Mouse (Mus musculus) forebrain, embryonic 13.5 days (tissue): Measurements from ENCODE around the gene Cd300ld. TPM values are rescaled to one million over a fixed set of nuclear protein-coding genes. Genes with fewer than 3 reads are reported as not detected.

Experiments used
- ATAC-seq: fragments of 200-750 bp; cut with Nextera tagmentation; 2 replicates; pipeline ENCODE4 v1.8.0; 2017
- H3K27ac ChIP-seq: fragments of 300-500 bp; sonication (generic); 2 replicates; pipeline ENCODE4 v1.5.1; 2015; ENCODE audit warnings: inconsistent platforms, mild to moderate bottlenecking, moderate library complexity
- H3K27me3 ChIP-seq: fragments of 300-500 bp; sonication (generic); 2 replicates; pipeline ENCODE4 v1.6.1; 2015; ENCODE audit warnings: mild to moderate bottlenecking, inconsistent platforms
- H3K36me3 ChIP-seq: fragments of 300-500 bp; sonication (generic); 2 replicates; pipeline ENCODE4 v1.6.1; 2015; ENCODE audit warnings: mild to moderate bottlenecking, inconsistent platforms; ENCODE audit not compliant: poor library complexity, severe bottlenecking
- H3K4me1 ChIP-seq: fragments of 300-500 bp; sonication (generic); 2 replicates; pipeline ENCODE4 v1.6.1; 2015; ENCODE audit warnings: inconsistent platforms
- H3K4me2 ChIP-seq: fragments of 300-500 bp; sonication (generic); 2 replicates; pipeline ENCODE4 v1.6.1; 2015; ENCODE audit warnings: inconsistent platforms, mild to moderate bottlenecking, moderate library complexity
- H3K4me3 ChIP-seq: fragments of 300-500 bp; sonication (generic); 2 replicates; pipeline ENCODE4 v1.5.1; 2015; ENCODE audit warnings: mild to moderate bottlenecking, inconsistent platforms
- H3K9ac ChIP-seq: fragments of 300-500 bp; sonication (generic); 2 replicates; pipeline ENCODE4 v1.6.1; 2015; ENCODE audit warnings: mild to moderate bottlenecking, inconsistent platforms
- H3K9me3 ChIP-seq: fragments of 300-500 bp; sonication (generic); replicated peaks from 2 replicates; pipeline ENCODE4 v1.6.1; 2016; ENCODE audit warnings: inconsistent platforms
- whole genome bisulfite sequencing: fragments of 180-500 bp; shearing (Covaris S2); methylation state at CpG from one replicate; pipeline ENCODE4 v1.1.7; 2015; 5-methylcytosine and 5-hydroxymethylcytosine counted together
- polyA plus RNA-seq: library from polyadenylated mRNA; unstranded; fragments of >200 nt; fragmentation: Nextera tagmentation; extraction: Ambion mirVana; gene quantifications from 2 replicates; pipeline ENCODE4 v1.2.1, GENCODE M21; 2015

The Cd300ld gene
- polyA plus RNA-seq, 1 experiment from 2014 or later = not detected

DNA sequence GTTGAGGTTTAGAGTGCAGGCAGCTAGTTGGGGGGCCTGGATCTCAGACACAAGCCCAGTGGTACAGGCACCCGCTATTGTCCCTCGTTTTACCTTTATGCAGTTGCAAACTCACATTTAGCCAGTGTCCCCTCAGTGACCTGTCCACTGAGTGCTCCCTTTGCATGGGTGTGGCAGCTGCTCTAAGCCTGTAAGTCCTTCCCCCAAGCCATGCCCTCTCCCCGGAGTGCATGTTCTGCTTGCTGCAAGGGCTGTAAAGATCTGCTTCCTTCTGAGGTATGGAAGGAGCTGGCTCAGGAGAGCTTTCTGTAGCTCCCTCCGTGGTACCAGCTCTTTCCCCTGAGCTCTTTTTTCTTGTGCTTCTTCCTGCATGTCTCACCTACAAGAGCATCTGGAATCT lies 56.1 kb downstream of the Cd300ld start:
- no peak overlapping the region for H3K4me3 ChIP-seq
- no peaks in the 10 kb centered on the region for H3K36me3 ChIP-seq
- no peaks in the 10 kb centered on the region for H3K4me1 ChIP-seq
- H3K9me3 ChIP-seq = no peaks in the 10 kb centered on the region
- no peak for ATAC-seq
- H3K9ac ChIP-seq = no peak overlapping the region
- H3K27ac ChIP-seq = no peak overlapping the region
- no peaks in the 10 kb centered on the region for H3K27me3 ChIP-seq
- WGBS = 78% methylated on average over 4 of the region's 4 CpGs
- H3K4me2 ChIP-seq = no peak overlapping the region

Other genes starting within 250 kb of the Cd300ld start
- gene Kif19a, start 224.5 kb downstream of the Cd300ld start, polyA plus RNA-seq = 0.36 and 1.3 TPM in 2 replicates
- 25.8 and 27.1 TPM in 2 replicates for gene Btbd17, start 194.0 kb downstream of the Cd300ld start, polyA plus RNA-seq
- gene Gpr142, start 191.0 kb downstream of the Cd300ld start, polyA plus RNA-seq = not detected in 2 replicates
- gene Gprc5c, start 138.8 kb downstream of the Cd300ld start, polyA plus RNA-seq = 4.6 and 5.0 TPM in 2 replicates
- gene Cd300a, start 99.9 kb downstream of the Cd300ld start, polyA plus RNA-seq = 0.49 TPM in 2 replicates
- 0.08 TPM in 1 of 2 replicates, not detected in the other for gene Cd300lb, start 55.5 kb downstream of the Cd300ld start, polyA plus RNA-seq
- gene Cd300c, start 20.8 kb downstream of the Cd300ld start, polyA plus RNA-seq = not detected in 2 replicates
- gene Cd300c2, start 12.0 kb upstream of the Cd300ld start, polyA plus RNA-seq = 0.49 and 0.73 TPM in 2 replicates
- gene Cd300ld2, start 26.3 kb upstream of the Cd300ld start, polyA plus RNA-seq = not detected in 2 replicates
- gene Cd300ld4, start 37.1 kb upstream of the Cd300ld start, polyA plus RNA-seq = not detected in 2 replicates
- gene Cd300ld5, start 47.8 kb upstream of the Cd300ld start, polyA plus RNA-seq = not detected in 2 replicates
- gene Cd300ld3, start 58.5 kb upstream of the Cd300ld start, polyA plus RNA-seq = not detected in 2 replicates
- not detected in 2 replicates for gene Cd300e, start 72.3 kb upstream of the Cd300ld start, polyA plus RNA-seq
- 0.60 and 0.76 TPM in 2 replicates for gene Rab37, start 101.5 kb upstream of the Cd300ld start, polyA plus RNA-seq
- 0.11 TPM in 1 of 2 replicates, not detected in the other for gene Cd300lf, start 144.1 kb upstream of the Cd300ld start, polyA plus RNA-seq
- 28.8 TPM in 2 replicates for gene Slc9a3r1, start 173.4 kb upstream of the Cd300ld start, polyA plus RNA-seq
- 7.8 and 9.2 TPM in 2 replicates for gene Tmem104, start 197.6 kb upstream of the Cd300ld start, polyA plus RNA-seq
- 18.2 and 20.3 TPM in 2 replicates for gene Nat9, start 197.9 kb upstream of the Cd300ld start, polyA plus RNA-seq